Mouse (Mus musculus): ENCODE results near the gene B4galt2.

Gene B4galt2

GRCm38 (mm10) chr4:117882701-117883691, at the start of gene B4galt2:
B4galt2 (minus strand) TSS chr4:117883487.
- no peak for DNase-seq

- DNase-seq: peak; percentile 62 to 63
These were observed 46.1 kb upstream of the B4galt2 start, which contains the start of gene Artn for GRCm38 (mm10) chr4:117929391-117929881. Artn (minus strand) TSS chr4:117929763.

GRCm38 (mm10) chr4:117928699-117929241, 45.5 kb upstream of the B4galt2 start:
- DNase-seq: peak; percentile 50 to 70

GRCm38 (mm10) chr4:117928234-117928633, 44.9 kb upstream of the B4galt2 start:
- DNase-seq: no peak

GRCm38 (mm10) chr4:117926545-117927482, 43.5 kb upstream of the B4galt2 start:
- no peak for DNase-seq

- no peak for DNase-seq
These were observed 41.6 kb upstream of the B4galt2 start for GRCm38 (mm10) chr4:117924916-117925315.

- DNase-seq: no peak
These were observed 40.2 kb upstream of the B4galt2 start for GRCm38 (mm10) chr4:117923450-117923849.

- no peak for DNase-seq
These were observed 38.1 kb upstream of the B4galt2 start for GRCm38 (mm10) chr4:117921358-117921757.

GRCm38 (mm10) chr4:117918762-117919161, 35.5 kb upstream of the B4galt2 start:
- DNase-seq: no peak

- DNase-seq: peak; percentile 24 to 43
These were observed 35.0 kb upstream of the B4galt2 start for GRCm38 (mm10) chr4:117918261-117918660.

GRCm38 (mm10) chr4:117917847-117918246, 34.6 kb upstream of the B4galt2 start:
- DNase-seq: no peak

- no peak for DNase-seq
These were observed 34.1 kb upstream of the B4galt2 start for GRCm38 (mm10) chr4:117917402-117917801.

GRCm38 (mm10) chr4:117916386-117916785, 33.1 kb upstream of the B4galt2 start:
- DNase-seq: no peak

GRCm38 (mm10) chr4:117915489-117916105, 32.3 kb upstream of the B4galt2 start:
- no peak for DNase-seq

- DNase-seq: peak; percentile 90
These were observed 31.5 kb upstream of the B4galt2 start, which contains the start of gene Ipo13 for GRCm38 (mm10) chr4:117914591-117915442. Ipo13 (minus strand) TSS chr4:117914999.

GRCm38 (mm10) chr4:117914031-117914430, 30.7 kb upstream of the B4galt2 start:
- DNase-seq: no peak

GRCm38 (mm10) chr4:117913421-117913820, 30.1 kb upstream of the B4galt2 start:
- peak; percentile 70 to 77 for DNase-seq

GRCm38 (mm10) chr4:117912685-117913273, 29.5 kb upstream of the B4galt2 start:
- DNase-seq: no peak

- DNase-seq: no peak
These were observed 28.9 kb upstream of the B4galt2 start for GRCm38 (mm10) chr4:117912131-117912561.

GRCm38 (mm10) chr4:117908834-117909453, 25.7 kb upstream of the B4galt2 start:
- no peak for DNase-seq
